Mouse (Mus musculus): ENCODE results near the gene Yme1l1.

DNA sequence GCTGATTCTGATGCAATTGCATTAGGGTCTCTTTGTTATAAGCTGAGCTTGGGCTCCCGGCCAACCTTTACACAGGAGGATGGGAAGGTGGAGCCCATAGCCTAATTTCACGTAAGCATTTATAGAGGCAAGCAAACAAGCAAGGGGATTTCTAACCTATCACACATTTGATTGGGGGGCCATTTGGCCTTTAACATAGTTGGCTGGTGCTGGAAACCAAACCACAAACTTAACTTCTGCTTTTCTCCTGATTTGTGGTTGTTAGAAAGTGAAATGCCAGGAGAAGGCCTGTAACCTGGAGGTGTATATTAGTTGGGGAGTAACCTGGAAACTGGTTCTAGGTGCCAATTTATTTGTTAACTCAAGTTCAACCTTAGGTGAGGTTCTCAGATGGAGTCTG lies 72.3 kb downstream of the Yme1l1 start:
- TF ChIP-seq CTCF (IDR thresholded peaks at IDR 0.05; ENCODE audit: low read depth, low read length): no peak
- TF ChIP-seq POLR2A (IDR thresholded peaks at IDR 0.05; ENCODE audit: borderline replicate concordance, low read depth, low read length): no peak

Measured in bone marrow macrophage, adult 2 months (primary cell).